Mouse (Mus musculus) lung, embryonic 15.5 days (tissue): Measurements from ENCODE around the gene St7. TPM values are rescaled to one million over a fixed set of nuclear protein-coding genes. Genes with fewer than 3 reads are reported as not detected.

ENCODE experiments used
- ATAC-seq: fragments of 200-750 bp; cut with Nextera tagmentation; 2 replicates; pipeline ENCODE4 v1.8.0; 2017; ENCODE audit warnings: moderate number of reproducible peaks, borderline replicate concordance; ENCODE audit not compliant: low FRiP score, low TSS enrichment; ENCODE audit errors: extremely low read depth
- H3K27ac ChIP-seq: fragments of 300-500 bp; sonication (generic); 2 replicates; pipeline ENCODE4 v1.5.1; 2015; ENCODE audit warnings: moderate library complexity, mild to moderate bottlenecking, inconsistent platforms
- H3K27me3 ChIP-seq: fragments of 300-500 bp; sonication (generic); 2 replicates; pipeline ENCODE4 v1.6.1; 2015; ENCODE audit warnings: inconsistent platforms
- H3K36me3 ChIP-seq: fragments of 300-500 bp; sonication (generic); 2 replicates; pipeline ENCODE4 v1.6.1; 2015; ENCODE audit warnings: inconsistent platforms
- H3K4me1 ChIP-seq: fragments of 300-500 bp; sonication (generic); 2 replicates; pipeline ENCODE4 v1.6.1; 2015; ENCODE audit warnings: inconsistent platforms
- H3K4me2 ChIP-seq: fragments of 300-500 bp; sonication (generic); 2 replicates; pipeline ENCODE4 v1.6.1; 2015; ENCODE audit warnings: inconsistent platforms, mild to moderate bottlenecking, moderate library complexity
- H3K4me3 ChIP-seq: fragments of 300-500 bp; sonication (generic); 2 replicates; pipeline ENCODE4 v1.5.1; 2015; ENCODE audit warnings: mild to moderate bottlenecking, inconsistent platforms
- H3K9ac ChIP-seq: fragments of 300-500 bp; sonication (generic); 2 replicates; pipeline ENCODE4 v1.6.1; 2015; ENCODE audit warnings: inconsistent platforms
- H3K9me3 ChIP-seq: fragments of 300-500 bp; sonication (generic); 2 replicates; pipeline ENCODE4 v1.6.1; 2016; ENCODE audit warnings: inconsistent platforms
- WGBS: fragments of 180-500 bp; shearing (Covaris S2); methylation state at CpG from one replicate; pipeline ENCODE4 v1.1.7; 2015; 5-methylcytosine and 5-hydroxymethylcytosine counted together
- polyA plus RNA-seq: library from polyadenylated mRNA; unstranded; fragments of >200 nt; fragmentation: Nextera tagmentation; extraction: Ambion mirVana; gene quantifications from 2 replicates; pipeline ENCODE4 v1.2.1, GENCODE M21; 2015

Gene St7
- polyA plus RNA-seq, 1 experiment from 2014 or later: 44.0 TPM

GRCm38 (mm10) chr6:17828382-17828781, 135.6 kb downstream of the St7 start:
- H3K27ac ChIP-seq: no peak overlapping the region
- H3K9ac ChIP-seq: no peak overlapping the region
- 51% methylated on average over 4 of the region's 4 CpGs for WGBS
- peak; percentile 45; the same call in 1 of the 2 replicates for ATAC-seq
- peaks cover 2% of the 10 kb centered on the region; the same call in 1 of the 2 replicates for H3K4me1 ChIP-seq
- no peaks in the 10 kb centered on the region for H3K9me3 ChIP-seq
- H3K36me3 ChIP-seq: peaks cover 6% of the 10 kb centered on the region; the same call in 1 of the 2 replicates
- H3K27me3 ChIP-seq: no peaks in the 10 kb centered on the region
- no peak overlapping the region for H3K4me3 ChIP-seq
- no peak overlapping the region for H3K4me2 ChIP-seq

GRCm38 (mm10) chr6:17829981-17830380, 137.2 kb downstream of the St7 start:
- Histone ChIP-seq H3K4me1 (peaks cover 2% of the 10 kb centered on the region; the same call in 1 of the 2 replicates), H3K4me2 (no peak overlapping the region), H3K36me3 (peaks cover 6% of the 10 kb centered on the region; the same call in 1 of the 2 replicates), H3K9ac (no peak overlapping the region), H3K27ac (no peak overlapping the region), H3K27me3 (no peaks in the 10 kb centered on the region), H3K4me3 (no peak overlapping the region), H3K9me3 (no peaks in the 10 kb centered on the region)
- ATAC-seq: no peak; the same call in 1 of the 2 replicates
- WGBS: 90% methylated on average over 1 of the region's 1 CpGs

GRCm38 (mm10) chr6:17834493-17834892, 141.8 kb downstream of the St7 start:
- Histone ChIP-seq H3K4me1 (no peaks in the 10 kb centered on the region), H3K27ac (no peak overlapping the region), H3K9me3 (no peaks in the 10 kb centered on the region), H3K36me3 (peaks cover 6% of the 10 kb centered on the region; the same call in 1 of the 2 replicates), H3K9ac (no peak overlapping the region), H3K27me3 (no peaks in the 10 kb centered on the region), H3K4me3 (no peak overlapping the region), H3K4me2 (no peak overlapping the region)
- 40% methylated on average over 7 of the region's 7 CpGs for WGBS
- ATAC-seq: no peak

GRCm38 (mm10) chr6:17835693-17836092, 143.0 kb downstream of the St7 start:
- Histone ChIP-seq H3K36me3 (peaks cover 7% of the 10 kb centered on the region; the same call in 1 of the 2 replicates), H3K27ac (no peak overlapping the region), H3K4me2 (no peak overlapping the region), H3K4me1 (no peaks in the 10 kb centered on the region), H3K27me3 (no peaks in the 10 kb centered on the region), H3K9ac (no peak overlapping the region), H3K9me3 (no peaks in the 10 kb centered on the region), H3K4me3 (no peak overlapping the region)
- no peak for ATAC-seq
- 85% methylated on average over 6 of the region's 6 CpGs for whole genome bisulfite sequencing

GRCm38 (mm10) chr6:17837676-17838075, 144.9 kb downstream of the St7 start:
- no peak overlapping the region for H3K4me3 ChIP-seq
- no peak overlapping the region for H3K9ac ChIP-seq
- no peak for ATAC-seq
- no peaks in the 10 kb centered on the region for H3K4me1 ChIP-seq
- no peaks in the 10 kb centered on the region for H3K27me3 ChIP-seq
- no peak overlapping the region for H3K4me2 ChIP-seq
- H3K27ac ChIP-seq: peak overlapping the region; percentile 20; the same call in 1 of the 2 replicates
- no peaks in the 10 kb centered on the region for H3K9me3 ChIP-seq
- WGBS: 55% methylated on average over 1 of the region's 1 CpGs
- H3K36me3 ChIP-seq: peaks cover 9% of the 10 kb centered on the region; the same call in 1 of the 2 replicates

- 79% methylated on average over 29 of the region's 29 CpGs for WGBS
- Histone ChIP-seq H3K4me3 (no peak overlapping the region), H3K9ac (no peak overlapping the region), H3K4me1 (no peaks in the 10 kb centered on the region), H3K9me3 (no peaks in the 10 kb centered on the region), H3K4me2 (no peak overlapping the region), H3K27me3 (no peaks in the 10 kb centered on the region), H3K27ac (no peak overlapping the region), H3K36me3 (peaks cover 9% of the 10 kb centered on the region; the same call in 1 of the 2 replicates)
- ATAC-seq: no peak
Measured at GRCm38 (mm10) chr6:17840431-17840830, 147.7 kb downstream of the St7 start.

- no peaks in the 10 kb centered on the region for H3K4me1 ChIP-seq
- H3K9me3 ChIP-seq: no peaks in the 10 kb centered on the region
- 21% methylated on average over 3 of the region's 3 CpGs for WGBS
- no peaks in the 10 kb centered on the region for H3K27me3 ChIP-seq
- H3K36me3 ChIP-seq: peaks cover 16% of the 10 kb centered on the region; the same call in 1 of the 2 replicates
- H3K4me3 ChIP-seq: no peak overlapping the region
- H3K9ac ChIP-seq: no peak overlapping the region
- H3K27ac ChIP-seq: no peak overlapping the region
- no peak overlapping the region for H3K4me2 ChIP-seq
- no peak for ATAC-seq
Measured at GRCm38 (mm10) chr6:17842759-17843158, 150.0 kb downstream of the St7 start.

- Histone ChIP-seq H3K4me3 (no peak overlapping the region), H3K27ac (no peak overlapping the region), H3K4me2 (no peak overlapping the region), H3K9me3 (no peaks in the 10 kb centered on the region), H3K36me3 (peaks cover 18% of the 10 kb centered on the region), H3K9ac (no peak overlapping the region), H3K27me3 (no peaks in the 10 kb centered on the region), H3K4me1 (no peaks in the 10 kb centered on the region)
- WGBS: 52% methylated on average over 2 of the region's 2 CpGs
- no peak for ATAC-seq
Measured at GRCm38 (mm10) chr6:17851316-17851715, 158.6 kb downstream of the St7 start.

GRCm38 (mm10) chr6:17853587-17854274, 161.0 kb downstream of the St7 start:
- no peaks in the 10 kb centered on the region for H3K4me1 ChIP-seq
- H3K4me3 ChIP-seq: no peak overlapping the region
- H3K36me3 ChIP-seq: peaks cover 18% of the 10 kb centered on the region
- H3K27ac ChIP-seq: no peak overlapping the region
- H3K27me3 ChIP-seq: no peaks in the 10 kb centered on the region
- no peaks in the 10 kb centered on the region for H3K9me3 ChIP-seq
- no peak overlapping the region for H3K4me2 ChIP-seq
- no peak overlapping the region for H3K9ac ChIP-seq
- no peak for ATAC-seq
- WGBS: 76% methylated on average over 5 of the region's 5 CpGs

GRCm38 (mm10) chr6:17855616-17856015, 162.9 kb downstream of the St7 start:
- Histone ChIP-seq H3K4me3 (no peak overlapping the region), H3K4me2 (no peak overlapping the region), H3K27ac (no peak overlapping the region), H3K27me3 (no peaks in the 10 kb centered on the region), H3K4me1 (no peaks in the 10 kb centered on the region), H3K9ac (no peak overlapping the region), H3K36me3 (peaks cover 27% of the 10 kb centered on the region), H3K9me3 (no peaks in the 10 kb centered on the region)
- no peak for ATAC-seq
- 94% methylated on average over 2 of the region's 2 CpGs for WGBS

GRCm38 (mm10) chr6:17859564-17859963, 166.8 kb downstream of the St7 start:
- Histone ChIP-seq H3K4me1 (no peaks in the 10 kb centered on the region), H3K9ac (no peak overlapping the region), H3K4me3 (no peak overlapping the region), H3K27me3 (no peaks in the 10 kb centered on the region), H3K36me3 (peaks cover 26% of the 10 kb centered on the region; the same call in 1 of the 2 replicates), H3K9me3 (no peaks in the 10 kb centered on the region), H3K4me2 (no peak overlapping the region), H3K27ac (no peak overlapping the region)
- ATAC-seq: no peak
- 90% methylated on average over 1 of the region's 1 CpGs for WGBS

GRCm38 (mm10) chr6:17860463-17860862, 167.7 kb downstream of the St7 start:
- H3K4me2 ChIP-seq: no peak overlapping the region
- no peaks in the 10 kb centered on the region for H3K27me3 ChIP-seq
- H3K4me3 ChIP-seq: no peak overlapping the region
- no peaks in the 10 kb centered on the region for H3K9me3 ChIP-seq
- H3K27ac ChIP-seq: no peak overlapping the region
- 91% methylated on average over 1 of the region's 1 CpGs for WGBS
- H3K9ac ChIP-seq: no peak overlapping the region
- ATAC-seq: no peak
- no peaks in the 10 kb centered on the region for H3K4me1 ChIP-seq
- H3K36me3 ChIP-seq: peaks cover 23% of the 10 kb centered on the region; the same call in 1 of the 2 replicates
